Mouse (Mus musculus): ENCODE data around the gene Itgbl1. TPM values are rescaled to one million over a fixed set of nuclear protein-coding genes. Genes with fewer than 3 reads are reported as not detected.
"Not testable (repeated sequence)": the region's sequence is repeated elsewhere in the genome, so short reads cannot be mapped to it uniquely, and the experiment has no call there.

The Itgbl1 gene
- not detected in 2 replicates for polyA plus RNA-seq (2012; ENCODE audit: insufficient read depth, low replicate concordance)

DNA sequence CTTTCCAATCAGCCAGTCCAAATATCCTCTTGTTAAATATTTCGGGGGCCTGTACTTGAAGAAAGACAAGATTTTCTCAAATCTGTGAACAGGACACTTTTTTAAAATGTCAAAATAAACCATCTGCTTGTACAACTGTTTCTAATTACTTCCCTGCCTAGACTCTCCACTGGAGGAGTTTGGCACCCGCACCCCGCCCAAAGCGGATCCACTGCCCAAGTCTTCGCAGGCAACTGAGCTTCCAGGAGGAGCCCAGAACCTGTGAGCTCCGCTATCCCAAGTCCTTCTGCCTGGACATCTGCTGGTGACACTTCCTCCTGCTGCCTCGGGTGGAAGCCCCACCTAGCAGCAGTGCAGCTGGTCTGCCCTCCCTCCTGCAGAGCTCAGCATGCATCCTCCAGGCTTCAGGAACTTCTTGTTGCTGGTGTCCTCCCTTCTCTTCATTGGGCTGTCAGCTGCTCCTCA, at the start of gene Itgbl1:
Gene Itgbl1, plus strand, starts transcription at position 51 of the 465 bp plus-strand sequence.
- H3K4me1 ChIP-seq: no peaks in the 10 kb centered on the region
- no peak for TF ChIP-seq FLI1 (IDR thresholded peaks at IDR 0.05; ENCODE audit: low read length)
- no peak for TF ChIP-seq GATA1 (IDR thresholded peaks at IDR 0.05; ENCODE audit: borderline replicate concordance, low read length)
- peaks cover 7% of the 10 kb centered on the region; the same call in 1 of the 2 replicates for H3K9me3 ChIP-seq
- H3K36me3 ChIP-seq (replicated peaks; ENCODE audit: low read length): no peaks in the 10 kb centered on the region
- no peak within 1 kb of the TSS for H3K4me3 ChIP-seq (replicated peaks)
- no peaks in the 10 kb centered on the region for H3K27me3 ChIP-seq (replicated peaks)

DNA sequence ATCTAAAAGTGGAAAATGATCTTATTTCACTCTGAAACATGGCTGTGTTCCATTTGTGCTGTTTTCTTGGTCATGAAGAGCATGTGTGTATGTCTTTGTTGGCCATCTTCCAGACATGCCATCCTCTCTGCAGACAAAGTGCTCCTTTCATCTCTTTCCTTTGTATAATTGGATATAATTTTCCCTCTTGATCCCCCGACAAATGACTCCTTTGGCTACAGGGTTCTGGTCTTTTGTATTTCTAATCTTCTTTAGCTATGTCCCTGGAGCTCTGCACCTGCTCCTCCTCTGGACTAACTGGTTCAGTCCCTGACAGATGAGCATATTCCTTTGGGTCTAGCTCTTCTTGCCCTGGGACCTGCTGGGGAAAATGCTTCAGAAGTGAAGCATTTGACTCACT, 36.8 kb upstream of the Itgbl1 start:
- peaks cover 11% of the 10 kb centered on the region for H3K27me3 ChIP-seq (replicated peaks)
- no peaks in the 10 kb centered on the region for H3K4me1 ChIP-seq
- H3K4me3 ChIP-seq (replicated peaks): no peak overlapping the region
- H3K36me3 ChIP-seq (replicated peaks; ENCODE audit: low read length): no peaks in the 10 kb centered on the region
- peaks cover 8% of the 10 kb centered on the region; the same call in 1 of the 2 replicates for H3K9me3 ChIP-seq
- TF ChIP-seq GATA1 (IDR thresholded peaks at IDR 0.05; ENCODE audit: borderline replicate concordance, low read length): no peak
- no peak for TF ChIP-seq FLI1 (IDR thresholded peaks at IDR 0.05; ENCODE audit: low read length)

DNA sequence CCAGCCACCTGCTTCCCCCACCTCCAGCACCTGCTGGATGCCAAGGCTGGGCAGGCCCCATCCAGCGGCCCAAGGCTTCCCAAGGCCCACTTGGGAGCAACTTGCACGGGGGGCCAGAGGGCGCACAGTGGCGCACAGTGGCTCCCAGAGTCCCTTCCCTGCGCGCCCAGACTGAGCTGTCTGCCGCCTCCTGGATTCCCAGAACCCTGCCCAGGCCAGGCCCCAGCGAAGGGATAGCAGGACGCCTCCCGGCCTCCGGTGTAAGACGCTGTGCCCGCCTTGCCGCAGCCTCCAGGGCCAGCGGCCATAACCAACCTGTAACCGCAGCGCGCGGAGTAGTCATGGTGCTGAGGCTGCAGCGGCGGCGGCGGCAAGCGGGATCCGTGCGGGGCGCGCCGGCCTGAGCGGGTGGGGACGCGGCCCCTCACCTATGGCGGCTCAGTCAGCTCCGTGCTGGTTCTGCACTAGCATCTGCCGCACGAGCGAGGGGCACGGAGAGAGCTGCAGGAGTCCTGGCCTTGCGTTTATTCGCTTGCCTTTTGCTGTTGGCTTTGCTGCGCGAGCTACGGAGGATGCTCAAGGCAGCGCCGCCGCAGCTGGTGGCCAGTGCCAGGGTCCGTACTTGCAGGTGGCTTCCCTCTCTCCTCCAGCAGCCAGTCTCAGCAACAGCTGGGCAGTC, 33.1 kb upstream of the Itgbl1 start, which contains the start of gene Nalcn:
Gene Nalcn, minus strand, starts transcription at position 644 of the 679 bp plus-strand sequence.
- no peak within 1 kb of the TSS for H3K4me3 ChIP-seq (replicated peaks)
- H3K9me3 ChIP-seq: peaks cover 8% of the 10 kb centered on the region; the same call in 1 of the 2 replicates
- no peaks in the 10 kb centered on the region for H3K4me1 ChIP-seq
- peaks cover 11% of the 10 kb centered on the region for H3K27me3 ChIP-seq (replicated peaks)
- TF ChIP-seq FLI1 (IDR thresholded peaks at IDR 0.05; ENCODE audit: low read length): no peak
- no peak for TF ChIP-seq GATA1 (IDR thresholded peaks at IDR 0.05; ENCODE audit: borderline replicate concordance, low read length)
- no peaks in the 10 kb centered on the region for H3K36me3 ChIP-seq (replicated peaks; ENCODE audit: low read length)

DNA sequence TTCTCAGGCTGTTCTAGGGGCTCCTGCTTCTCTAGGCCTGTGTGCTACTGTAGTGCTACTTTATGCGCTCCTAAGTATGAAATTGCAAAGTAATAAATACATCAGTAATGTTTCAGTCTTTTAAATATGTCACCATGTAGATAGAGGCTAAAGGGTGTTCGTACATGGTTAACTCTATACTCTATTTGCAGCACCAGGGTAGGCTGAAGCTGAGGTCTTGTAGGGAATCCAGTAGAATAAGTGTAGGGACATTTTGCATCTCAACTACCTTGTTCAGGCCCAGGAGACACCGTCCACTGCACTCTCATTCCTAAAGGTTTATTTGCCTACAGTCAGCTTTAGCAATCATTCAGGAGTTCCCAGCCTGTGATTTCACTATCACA, 32.6 kb upstream of the Itgbl1 start:
- H3K27me3 ChIP-seq (replicated peaks): peaks cover 11% of the 10 kb centered on the region
- peaks cover 8% of the 10 kb centered on the region; the same call in 1 of the 2 replicates for H3K9me3 ChIP-seq
- no peaks in the 10 kb centered on the region for H3K36me3 ChIP-seq (replicated peaks; ENCODE audit: low read length)
- TF ChIP-seq FLI1 (IDR thresholded peaks at IDR 0.05; ENCODE audit: low read length) (no peak), GATA1 (IDR thresholded peaks at IDR 0.05; ENCODE audit: borderline replicate concordance, low read length) (no peak)
- H3K4me1 ChIP-seq: no peaks in the 10 kb centered on the region
- H3K4me3 ChIP-seq (replicated peaks): no peak overlapping the region

DNA sequence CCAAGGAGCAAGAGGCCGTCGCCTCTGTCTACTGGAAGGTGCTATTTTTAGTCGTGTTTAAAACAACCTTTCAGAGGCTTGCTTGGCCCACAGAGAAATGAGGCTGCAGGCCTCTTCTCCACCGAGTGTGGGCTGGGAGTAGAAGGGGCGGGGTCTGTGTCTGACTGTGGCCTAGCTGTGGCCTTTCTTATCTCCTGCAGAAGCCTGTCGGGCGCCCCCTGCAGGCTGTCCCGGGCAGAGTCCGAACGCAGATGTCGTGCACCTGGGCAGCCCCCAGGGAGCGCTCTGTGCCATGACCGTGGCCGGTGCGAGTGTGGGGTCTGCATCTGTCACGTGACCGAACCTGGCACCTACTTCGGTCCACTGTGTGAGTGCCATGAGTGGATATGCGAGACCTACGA, 1.3 kb downstream of the Itgbl1 start:
- TF ChIP-seq FLI1 (IDR thresholded peaks at IDR 0.05; ENCODE audit: low read length): no peak
- TF ChIP-seq GATA1 (IDR thresholded peaks at IDR 0.05; ENCODE audit: borderline replicate concordance, low read length): no peak
- Histone ChIP-seq H3K4me1 (no peaks in the 10 kb centered on the region), H3K9me3 (peaks cover 7% of the 10 kb centered on the region; the same call in 1 of the 2 replicates), H3K36me3 (replicated peaks; ENCODE audit: low read length) (no peaks in the 10 kb centered on the region), H3K27me3 (replicated peaks) (no peaks in the 10 kb centered on the region), H3K4me3 (replicated peaks) (no peak overlapping the region)

DNA sequence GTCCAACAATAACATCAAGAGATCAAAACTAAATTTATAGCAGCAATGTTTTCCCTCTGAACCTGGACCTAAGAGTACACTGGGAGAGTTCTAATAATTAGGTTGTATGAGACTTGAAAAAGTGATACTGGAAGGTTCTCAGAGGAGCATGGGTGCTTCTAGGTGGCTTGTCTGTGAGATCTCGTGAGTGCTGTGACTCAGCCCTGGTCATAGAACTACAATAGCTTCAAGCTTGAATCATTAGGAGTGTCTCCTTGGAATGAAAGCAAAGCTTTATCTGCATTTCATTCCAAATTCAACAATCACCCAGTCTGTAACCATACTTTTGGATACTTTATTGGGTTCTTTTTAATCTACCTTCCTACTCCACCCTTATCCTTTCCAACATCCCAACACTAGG, 2.6 kb downstream of the Itgbl1 start:
- TF ChIP-seq FLI1 (IDR thresholded peaks at IDR 0.05; ENCODE audit: low read length) (no peak), GATA1 (IDR thresholded peaks at IDR 0.05; ENCODE audit: borderline replicate concordance, low read length) (no peak)
- H3K9me3 ChIP-seq: peaks cover 7% of the 10 kb centered on the region; the same call in 1 of the 2 replicates
- no peaks in the 10 kb centered on the region for H3K4me1 ChIP-seq
- H3K27me3 ChIP-seq (replicated peaks): no peaks in the 10 kb centered on the region
- H3K36me3 ChIP-seq (replicated peaks; ENCODE audit: low read length): no peaks in the 10 kb centered on the region
- no peak overlapping the region for H3K4me3 ChIP-seq (replicated peaks)

DNA sequence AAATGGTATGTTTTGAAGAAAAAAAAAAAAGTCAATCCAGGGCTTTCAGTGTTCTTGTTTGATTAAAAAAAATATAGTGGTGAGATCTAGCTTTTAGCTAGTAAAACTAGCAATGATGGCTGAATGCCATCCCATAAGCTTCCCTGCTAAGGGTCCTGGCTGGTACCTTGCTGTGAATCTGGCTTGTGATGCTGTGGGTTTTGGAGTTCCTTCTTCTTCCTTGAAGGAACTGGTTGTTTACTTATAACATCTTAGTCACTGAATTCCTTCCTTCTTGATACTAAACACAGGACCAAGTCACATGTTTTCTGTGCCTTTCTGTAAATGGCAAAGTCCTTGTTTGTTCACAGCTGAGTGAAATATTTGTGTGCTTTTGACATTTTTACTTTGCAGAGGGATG, 3.4 kb downstream of the Itgbl1 start:
- no peaks in the 10 kb centered on the region for H3K36me3 ChIP-seq (replicated peaks; ENCODE audit: low read length)
- no peaks in the 10 kb centered on the region for H3K27me3 ChIP-seq (replicated peaks)
- H3K4me3 ChIP-seq (replicated peaks): no peak overlapping the region
- no peaks in the 10 kb centered on the region for H3K4me1 ChIP-seq
- TF ChIP-seq GATA1 (IDR thresholded peaks at IDR 0.05; ENCODE audit: borderline replicate concordance, low read length): no peak
- TF ChIP-seq FLI1 (IDR thresholded peaks at IDR 0.05; ENCODE audit: low read length): no peak
- peaks cover 7% of the 10 kb centered on the region; the same call in 1 of the 2 replicates for H3K9me3 ChIP-seq

DNA sequence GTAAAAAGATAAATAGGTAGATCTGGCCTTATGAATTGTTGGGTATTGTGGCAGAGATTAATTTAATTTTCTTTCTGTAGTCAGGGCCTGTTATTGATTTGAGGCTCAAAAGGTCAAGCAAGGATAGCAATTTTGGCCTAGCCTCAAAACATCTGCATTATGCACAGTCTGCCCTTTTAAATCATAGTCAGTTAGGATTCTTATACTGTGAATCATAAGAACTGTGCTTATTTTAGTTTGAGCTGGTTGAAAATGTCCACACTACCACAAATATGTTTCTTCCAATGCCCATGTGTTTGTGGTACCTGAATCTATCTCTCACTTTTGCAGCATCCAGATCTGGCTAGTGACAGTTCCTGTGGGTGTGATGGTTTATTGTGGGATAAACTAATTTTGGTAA, 4.7 kb downstream of the Itgbl1 start:
- H3K9me3 ChIP-seq: peaks cover 7% of the 10 kb centered on the region; the same call in 1 of the 2 replicates
- no peak overlapping the region for H3K4me3 ChIP-seq (replicated peaks)
- TF ChIP-seq GATA1 (IDR thresholded peaks at IDR 0.05; ENCODE audit: borderline replicate concordance, low read length) (no peak), FLI1 (IDR thresholded peaks at IDR 0.05; ENCODE audit: low read length) (no peak)
- H3K4me1 ChIP-seq: no peaks in the 10 kb centered on the region
- no peaks in the 10 kb centered on the region for H3K36me3 ChIP-seq (replicated peaks; ENCODE audit: low read length)
- no peaks in the 10 kb centered on the region for H3K27me3 ChIP-seq (replicated peaks)

DNA sequence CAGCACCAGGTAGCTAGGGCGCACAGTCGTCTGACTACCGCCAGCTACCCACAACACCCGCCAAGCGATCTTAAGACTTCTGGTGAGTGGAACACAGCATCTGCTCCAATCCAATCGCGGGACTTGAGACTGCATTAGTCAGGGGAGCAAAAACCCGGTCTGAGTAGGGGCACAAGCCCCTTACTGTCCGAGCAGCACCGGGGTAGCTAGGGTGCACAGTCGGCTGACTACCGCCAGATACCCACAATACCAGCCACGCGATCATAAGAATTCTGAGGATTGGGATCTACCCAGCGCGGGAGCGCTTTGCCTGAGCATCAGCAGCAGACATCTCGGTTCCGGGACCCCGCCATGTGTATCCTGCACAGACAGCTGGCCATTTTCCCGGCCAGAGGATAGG, 11.3 kb downstream of the Itgbl1 start:
- not testable (repeated sequence) for H3K27me3 ChIP-seq (replicated peaks); H3K36me3 ChIP-seq (replicated peaks; ENCODE audit: low read length); H3K9me3 ChIP-seq; H3K4me1 ChIP-seq; H3K4me3 ChIP-seq (replicated peaks)

DNA sequence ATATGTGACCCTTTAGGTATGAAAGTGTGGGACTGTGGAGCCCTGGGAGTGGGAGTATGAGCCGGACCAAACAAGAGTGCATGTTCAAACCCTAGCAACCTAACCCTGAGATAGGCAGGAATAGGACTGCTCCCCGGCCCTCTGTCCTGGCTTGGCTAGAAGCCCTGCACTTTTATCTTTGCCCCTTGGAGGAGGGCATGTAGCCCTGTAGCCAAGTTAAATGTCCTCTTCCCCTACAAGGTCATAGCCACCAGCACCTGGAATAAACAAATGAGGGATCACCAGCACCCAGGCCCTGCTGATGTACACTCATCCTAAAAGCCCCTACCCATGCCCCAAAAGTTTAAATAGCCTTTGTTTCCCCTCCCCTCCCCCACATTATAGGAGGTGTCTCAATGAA, 18.3 kb downstream of the Itgbl1 start:
- no peak for TF ChIP-seq GATA1 (IDR thresholded peaks at IDR 0.05; ENCODE audit: borderline replicate concordance, low read length)
- no peak for TF ChIP-seq FLI1 (IDR thresholded peaks at IDR 0.05; ENCODE audit: low read length)
- Histone ChIP-seq H3K27me3 (replicated peaks) (no peaks in the 10 kb centered on the region), H3K4me1 (no peaks in the 10 kb centered on the region), H3K4me3 (replicated peaks) (no peak overlapping the region), H3K9me3 (peaks cover 7% of the 10 kb centered on the region; the same call in 1 of the 2 replicates), H3K36me3 (replicated peaks; ENCODE audit: low read length) (no peaks in the 10 kb centered on the region)
